Mouse (Mus musculus) limb, embryonic 11.5 days (tissue): ENCODE results near the gene Tac1. TPM values are rescaled to one million over a fixed set of nuclear protein-coding genes. Genes with fewer than 3 reads are reported as not detected.
"Not testable (repeated sequence)": the region's sequence is repeated elsewhere in the genome, so short reads cannot be mapped to it uniquely, and the experiment has no call there.

ENCODE experiments used
- ATAC-seq: fragments of 200-750 bp; cut with Nextera tagmentation; 2 replicates; pipeline ENCODE4 v1.8.0; 2017; ENCODE audit warnings: low read depth; ENCODE audit not compliant: insufficient number of reproducible peaks, low FRiP score, low TSS enrichment
- DNase-seq: peaks from one replicate; pipeline ENCODE4 v3.0.0-alpha.2; 2015; ENCODE audit warnings: low spot score
- H3K27ac ChIP-seq: fragments of 300-500 bp; sonication (generic); replicated peaks from 2 replicates; pipeline ENCODE4 v1.5.1; 2014; ENCODE audit warnings: low read depth, mild to moderate bottlenecking, low read length
- H3K27me3 ChIP-seq: fragments of 300-500 bp; sonication (generic); 2 replicates; pipeline ENCODE4 v1.6.1; 2014; ENCODE audit warnings: mild to moderate bottlenecking, low read length, mixed read lengths; ENCODE audit not compliant: control insufficient read depth, insufficient read depth
- H3K36me3 ChIP-seq: fragments of 300-500 bp; sonication (generic); 2 replicates; pipeline ENCODE4 v1.6.1; 2014; ENCODE audit warnings: mild to moderate bottlenecking, low read length, moderate library complexity, mixed read lengths; ENCODE audit not compliant: control insufficient read depth, insufficient read depth
- H3K4me1 ChIP-seq: fragments of 300-500 bp; sonication (generic); 2 replicates; pipeline ENCODE4 v1.6.1; 2014; ENCODE audit warnings: low read length, mixed read lengths; ENCODE audit not compliant: control insufficient read depth, insufficient read depth
- H3K4me2 ChIP-seq: fragments of 300-500 bp; sonication (generic); 2 replicates; pipeline ENCODE4 v1.6.1; 2014; ENCODE audit warnings: low read depth, mild to moderate bottlenecking, moderate library complexity; ENCODE audit not compliant: severe bottlenecking
- H3K4me3 ChIP-seq: fragments of 300-500 bp; sonication (generic); 2 replicates; pipeline ENCODE4 v1.5.1; 2014; ENCODE audit warnings: low read depth, low read length
- H3K9ac ChIP-seq: fragments of 300-500 bp; sonication (generic); 2 replicates; pipeline ENCODE4 v1.6.1; 2014; ENCODE audit warnings: mild to moderate bottlenecking, low read length
- H3K9me3 ChIP-seq: fragments of 300-500 bp; sonication (generic); 2 replicates; pipeline ENCODE4 v1.6.1; 2016; ENCODE audit warnings: low read length; ENCODE audit not compliant: control insufficient read depth
- WGBS: fragments of 180-500 bp; shearing (Covaris S2); extraction: QIAGEN DNeasy Blood & Tissue Kit; methylation state at CpG from one replicate; pipeline ENCODE4 v1.1.7; 2014; 5-methylcytosine and 5-hydroxymethylcytosine counted together
- polyA plus RNA-seq: library from polyadenylated mRNA; unstranded; fragments of >200 nt; fragmentation: Nextera tagmentation; extraction: Ambion mirVana; gene quantifications from 2 replicates; pipeline ENCODE4 v1.2.1, GENCODE M21; 2014

Gene Tac1
- polyA plus RNA-seq, 1 experiment from 2014 or later, result 9.6 TPM

- Histone ChIP-seq H3K27ac (no peak overlapping the region), H3K4me2 (no peak overlapping the region), H3K36me3 (no peaks in the 10 kb centered on the region), H3K9me3 (no peaks in the 10 kb centered on the region), H3K9ac (no peak overlapping the region), H3K27me3 (no peaks in the 10 kb centered on the region), H3K4me1 (no peaks in the 10 kb centered on the region), H3K4me3 (no peak overlapping the region)
- no peak for ATAC-seq
- 88% methylated on average over 2 of the region's 2 CpGs for WGBS
- no peak for DNase-seq
Observed at GRCm38 (mm10) chr6:7594445-7594844, 39.8 kb downstream of the Tac1 start.

GRCm38 (mm10) chr6:7598416-7598815 lies 43.7 kb downstream of the Tac1 start:
- Histone ChIP-seq H3K4me1 (no peaks in the 10 kb centered on the region), H3K4me3 (no peak overlapping the region), H3K4me2 (no peak overlapping the region), H3K9ac (no peak overlapping the region), H3K27ac (no peak overlapping the region), H3K36me3 (no peaks in the 10 kb centered on the region), H3K27me3 (no peaks in the 10 kb centered on the region), H3K9me3 (no peaks in the 10 kb centered on the region)
- WGBS, result 89% methylated on average over 5 of the region's 5 CpGs
- ATAC-seq, result no peak
- DNase-seq, result no peak

DNA sequence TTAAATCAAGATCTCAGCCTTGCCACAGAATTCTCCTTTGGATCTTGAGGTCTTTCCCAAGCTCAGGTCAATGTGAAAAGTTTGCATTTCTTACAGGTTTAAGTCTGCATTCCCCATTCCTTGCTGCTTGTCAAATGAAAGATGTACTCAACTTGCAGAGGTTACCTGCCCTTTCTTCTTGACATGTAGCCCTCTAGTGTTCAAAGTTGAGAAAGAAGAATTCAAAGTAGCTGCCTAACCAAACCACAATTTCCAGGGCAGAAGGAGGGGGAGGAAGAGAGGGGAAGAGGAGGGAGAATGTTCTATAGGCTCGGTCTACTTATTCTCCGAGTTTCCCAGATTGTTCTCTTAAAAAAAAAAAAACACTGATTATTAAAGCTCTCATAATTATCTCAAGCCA lies 45.5 kb downstream of the Tac1 start:
- no peak for ATAC-seq
- DNase-seq, result no peak
- H3K4me3 ChIP-seq, result no peak overlapping the region
- no peaks in the 10 kb centered on the region for H3K27me3 ChIP-seq
- H3K4me2 ChIP-seq, result no peak overlapping the region
- H3K27ac ChIP-seq, result no peak overlapping the region
- no peaks in the 10 kb centered on the region for H3K4me1 ChIP-seq
- WGBS, result 60% methylated on average over 2 of the region's 2 CpGs
- H3K9ac ChIP-seq, result no peak overlapping the region
- no peaks in the 10 kb centered on the region for H3K36me3 ChIP-seq
- no peaks in the 10 kb centered on the region for H3K9me3 ChIP-seq

DNA sequence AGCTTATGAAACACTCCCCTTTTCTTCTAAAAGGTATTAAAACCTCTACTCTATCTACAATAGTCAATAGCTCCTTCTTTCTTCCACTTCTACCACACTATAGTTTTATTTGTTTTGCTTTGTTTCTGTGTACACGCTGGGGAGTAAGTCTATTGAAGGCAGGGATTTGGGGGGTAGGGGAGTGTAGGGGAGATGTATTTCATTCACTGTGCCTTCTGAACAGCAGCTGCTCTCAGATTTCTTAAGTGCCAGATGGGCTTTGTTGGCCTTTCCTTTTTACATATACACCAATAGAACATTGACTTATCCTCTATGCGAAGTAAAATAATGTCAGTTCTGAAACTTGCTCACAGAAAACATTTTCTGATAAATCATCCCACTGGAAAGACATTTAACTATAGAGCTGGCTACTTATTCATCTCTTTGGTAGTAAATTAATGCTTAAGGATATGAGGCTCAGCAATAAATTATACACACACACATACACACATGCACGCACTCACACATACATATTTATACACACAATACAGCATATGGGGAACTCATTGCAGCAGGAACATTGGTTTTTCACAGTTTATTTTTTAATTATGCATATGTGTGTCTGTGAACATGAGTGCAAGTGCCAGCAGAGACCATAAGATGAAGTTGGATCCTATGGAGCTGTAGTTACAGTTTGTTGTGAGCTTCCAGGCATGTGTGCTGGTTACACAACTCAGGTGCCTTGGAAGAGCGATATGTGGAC lies 46.8 kb downstream of the Tac1 start:
- Histone ChIP-seq H3K4me2 (no peak overlapping the region), H3K4me1 (no peaks in the 10 kb centered on the region), H3K9ac (no peak overlapping the region), H3K27me3 (no peaks in the 10 kb centered on the region), H3K27ac (no peak overlapping the region), H3K36me3 (no peaks in the 10 kb centered on the region), H3K4me3 (no peak overlapping the region), H3K9me3 (no peaks in the 10 kb centered on the region)
- WGBS, result 87% methylated on average over 4 of the region's 4 CpGs
- no peak for ATAC-seq
- DNase-seq, result no peak

DNA sequence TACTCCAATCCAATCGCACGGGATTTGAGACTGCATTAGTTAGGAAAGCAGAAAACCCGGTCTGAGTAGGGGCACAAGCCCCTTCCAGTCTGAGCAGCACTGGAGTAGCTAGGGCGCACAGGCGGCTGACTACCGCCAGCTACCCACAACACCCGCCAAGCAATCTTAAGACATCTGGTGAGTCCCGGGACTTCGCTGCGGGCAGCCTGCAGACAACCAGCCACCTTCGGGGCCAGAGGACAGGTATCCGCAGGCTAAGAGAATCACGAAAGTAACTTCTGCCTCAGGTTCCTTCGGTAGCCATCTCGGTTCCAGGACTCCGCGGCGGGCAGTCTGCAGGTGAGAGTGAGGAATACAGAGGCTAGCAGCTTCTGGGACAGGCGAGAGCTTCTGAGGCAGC lies 59.0 kb downstream of the Tac1 start:
- not testable (repeated sequence) for H3K27me3 ChIP-seq, DNase-seq, H3K4me2 ChIP-seq, H3K27ac ChIP-seq, H3K4me3 ChIP-seq, H3K36me3 ChIP-seq, H3K9ac ChIP-seq, ATAC-seq, H3K4me1 ChIP-seq, H3K9me3 ChIP-seq
- 91% methylated on average over 18 of the region's 19 CpGs for WGBS

Other genes with a start within 250 kb of the Tac1 start
- gene Asns, start 138.4 kb downstream of the Tac1 start, polyA plus RNA-seq, result 98.5 and 100 TPM in 2 replicates